Mouse (Mus musculus) olfactory bulb, adult 2 months (tissue): ENCODE data around the gene Neurog1. TPM values are rescaled to one million over a fixed set of nuclear protein-coding genes. Genes with fewer than 3 reads are reported as not detected.

Source experiments
- H3K27ac ChIP-seq: fragments of 200-500 bp; 2 replicates; pipeline ENCODE4 v1.5.1; 2012; ENCODE audit warnings: low read depth, low read length; ENCODE audit not compliant: insufficient read depth
- H3K4me1 ChIP-seq: fragments of 200-500 bp; 2 replicates; pipeline ENCODE4 v1.6.1; 2012; ENCODE audit warnings: low read length; ENCODE audit not compliant: control insufficient read depth, insufficient read depth
- H3K4me3 ChIP-seq: fragments of 200-500 bp; 2 replicates; pipeline ENCODE4 v1.5.1; 2012; ENCODE audit warnings: mild to moderate bottlenecking, low read depth, low read length, moderate library complexity; ENCODE audit not compliant: insufficient read depth
- CTCF ChIP-seq: fragments of 200-500 bp; IDR thresholded peaks from 2 replicates; pipeline ENCODE4 v1.5.1; 2012; ENCODE audit warnings: low read depth, mild to moderate bottlenecking, low read length, moderate library complexity; ENCODE audit not compliant: insufficient read depth
- POLR2A ChIP-seq: fragments of 200-500 bp; IDR thresholded peaks from 2 replicates; pipeline ENCODE4 v1.6.1; 2012; ENCODE audit warnings: mild to moderate bottlenecking, low read depth, low read length, moderate library complexity; ENCODE audit not compliant: insufficient read depth
- WGBS: fragments of 180-500 bp; shearing (Covaris S2); methylation state at CpG from one replicate; pipeline ENCODE4 v1.1.7; 2018; 5-methylcytosine and 5-hydroxymethylcytosine counted together
- polyA plus RNA-seq: library from polyadenylated mRNA; stranded (reverse); fragments of >200 nt; gene quantifications from 2 replicates; pipeline ENCODE4 v1.2.4, GENCODE M21; 2012; ENCODE audit warnings: low replicate concordance; ENCODE audit not compliant: missing spikeins, insufficient read depth, insufficient read length

The Neurog1 gene
- polyA plus RNA-seq, 1 experiment, result not detected

DNA sequence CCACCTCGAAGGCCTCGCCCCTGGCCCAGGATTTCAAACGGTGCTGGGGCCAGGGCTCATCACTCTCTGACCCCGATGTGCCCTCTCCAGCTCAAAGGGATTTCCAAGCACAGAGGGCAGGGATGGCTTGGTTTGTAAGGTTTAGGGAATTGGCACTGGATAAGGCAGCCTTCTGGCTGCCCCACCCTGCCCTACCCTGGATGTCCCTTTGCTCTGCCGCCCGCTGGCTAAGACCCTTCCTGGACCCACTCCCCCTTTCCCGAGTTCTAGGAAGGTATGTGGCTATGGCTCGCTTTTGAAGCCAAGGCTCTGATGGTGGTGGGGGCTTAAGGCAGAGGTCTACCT lies 42.9 kb downstream of the Neurog1 start:
- TF ChIP-seq POLR2A, result no peak
- TF ChIP-seq CTCF, result no peak
- 46% methylated on average over 8 of the region's 8 CpGs for WGBS
- H3K27ac ChIP-seq, result no peak overlapping the region
- no peaks in the 10 kb centered on the region for H3K4me1 ChIP-seq
- no peak overlapping the region for H3K4me3 ChIP-seq

DNA sequence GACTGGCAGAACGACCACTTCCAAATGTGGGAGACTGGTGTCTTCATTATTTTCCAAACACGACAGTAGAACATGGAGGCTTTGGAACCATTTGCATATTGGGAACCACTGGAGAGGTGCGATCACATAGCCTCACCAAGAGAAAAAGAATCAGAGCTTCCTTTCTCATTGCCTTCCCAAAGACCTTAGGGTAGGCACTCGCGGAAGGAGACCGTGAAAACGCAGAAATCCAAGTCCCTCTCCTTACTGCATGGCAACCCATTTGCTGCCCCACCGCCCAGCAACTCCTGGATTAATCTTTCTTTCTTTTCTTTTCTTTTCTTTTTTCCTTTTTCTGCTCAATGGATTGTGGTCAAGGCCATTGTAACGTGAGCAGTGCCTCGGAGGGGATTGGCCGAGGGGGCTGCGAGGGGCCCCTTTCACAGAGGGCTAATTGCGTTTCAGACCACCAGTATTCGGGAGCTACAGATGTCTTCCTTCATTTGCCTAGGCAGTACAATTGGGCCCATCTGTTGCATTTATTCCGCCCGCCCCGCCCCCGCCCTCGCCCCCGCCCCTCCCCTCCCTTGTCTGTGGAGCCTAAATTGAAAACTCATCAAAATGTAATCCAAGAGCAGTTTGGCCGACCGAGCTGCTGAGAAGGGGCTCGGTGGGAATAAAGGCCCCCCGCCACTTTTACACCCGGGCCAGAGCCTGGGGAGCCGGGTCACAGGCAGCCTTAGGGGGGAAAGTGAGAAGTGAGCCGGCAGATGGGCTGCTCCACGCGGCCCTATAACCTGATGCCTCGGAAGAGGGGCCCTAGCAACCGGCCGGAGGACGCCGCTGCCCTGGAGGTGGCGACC lies 43.5 kb downstream of the Neurog1 start:
- 28% methylated on average over 35 of the region's 35 CpGs for WGBS
- H3K27ac ChIP-seq, result no peak overlapping the region
- H3K4me3 ChIP-seq, result no peak overlapping the region
- no peak for TF ChIP-seq POLR2A
- TF ChIP-seq CTCF, result no peak
- H3K4me1 ChIP-seq, result no peaks in the 10 kb centered on the region

Other genes with a start within 250 kb of the Neurog1 start
- gene H2afy, start 115.8 kb downstream of the Neurog1 start, polyA plus RNA-seq, result 408 TPM in 1 of 2 replicates, not detected in the other
- gene Tifab, start 73.3 kb downstream of the Neurog1 start, polyA plus RNA-seq, result not detected in 2 replicates
- gene Cxcl14, start 44.4 kb upstream of the Neurog1 start, polyA plus RNA-seq, result not detected in 2 replicates
- not detected in 2 replicates for gene Gm3045, start 174.4 kb upstream of the Neurog1 start, polyA plus RNA-seq
- gene Slc25a48, start 186.2 kb upstream of the Neurog1 start, polyA plus RNA-seq, result not detected in 2 replicates
- not detected in 2 replicates for gene Il9, start 230.1 kb upstream of the Neurog1 start, polyA plus RNA-seq